Mouse (Mus musculus) neural tube, embryonic 15.5 days (tissue): ENCODE measurements around the gene Alox8. TPM values are rescaled to one million over a fixed set of nuclear protein-coding genes. Genes with fewer than 3 reads are reported as not detected.
A peak's percentile ranks its signal among the peaks of the same experiment; 100 is the strongest.

Experiments used
- ATAC-seq: fragments of 200-750 bp; cut with Nextera tagmentation; 2 replicates; pipeline ENCODE4 v1.8.0; 2017; ENCODE audit warnings: mild to moderate bottlenecking, moderate TSS enrichment, moderate library complexity; ENCODE audit not compliant: low FRiP score
- H3K27ac ChIP-seq: fragments of 300-500 bp; sonication (generic); replicated peaks from 2 replicates; pipeline ENCODE4 v1.5.1; 2015; ENCODE audit warnings: mild to moderate bottlenecking, inconsistent platforms
- H3K27me3 ChIP-seq: fragments of 300-500 bp; sonication (generic); replicated peaks from 2 replicates; pipeline ENCODE4 v1.6.1; 2015; ENCODE audit warnings: inconsistent platforms
- H3K36me3 ChIP-seq: fragments of 300-500 bp; sonication (generic); 2 replicates; pipeline ENCODE4 v1.6.1; 2015; ENCODE audit warnings: inconsistent platforms
- H3K4me1 ChIP-seq: fragments of 300-500 bp; sonication (generic); 2 replicates; pipeline ENCODE4 v1.6.1; 2015; ENCODE audit warnings: inconsistent platforms
- H3K4me2 ChIP-seq: fragments of 300-500 bp; sonication (generic); 2 replicates; pipeline ENCODE4 v1.6.1; 2015; ENCODE audit warnings: inconsistent platforms, mild to moderate bottlenecking, moderate library complexity
- H3K4me3 ChIP-seq: fragments of 300-500 bp; sonication (generic); replicated peaks from 2 replicates; pipeline ENCODE4 v1.5.1; 2015; ENCODE audit warnings: mild to moderate bottlenecking, inconsistent platforms
- H3K9ac ChIP-seq: fragments of 300-500 bp; sonication (generic); replicated peaks from 2 replicates; pipeline ENCODE4 v1.6.1; 2015; ENCODE audit warnings: mild to moderate bottlenecking, inconsistent platforms
- H3K9me3 ChIP-seq: fragments of 300-500 bp; sonication (generic); replicated peaks from 2 replicates; pipeline ENCODE4 v1.6.1; 2016; ENCODE audit warnings: inconsistent platforms
- WGBS: fragments of 180-500 bp; shearing (Covaris S2); methylation state at CpG from one replicate; pipeline ENCODE4 v1.1.7; 2015; ENCODE audit warnings: mixed read lengths; 5-methylcytosine and 5-hydroxymethylcytosine counted together
- polyA plus RNA-seq: library from polyadenylated mRNA; unstranded; fragments of >200 nt; fragmentation: Nextera tagmentation; extraction: Ambion mirVana; gene quantifications from 2 replicates; pipeline ENCODE4 v1.2.1, GENCODE M21; 2015

The Alox8 gene
- polyA plus RNA-seq, 1 experiment from 2014 or later, result 0.36 TPM

DNA sequence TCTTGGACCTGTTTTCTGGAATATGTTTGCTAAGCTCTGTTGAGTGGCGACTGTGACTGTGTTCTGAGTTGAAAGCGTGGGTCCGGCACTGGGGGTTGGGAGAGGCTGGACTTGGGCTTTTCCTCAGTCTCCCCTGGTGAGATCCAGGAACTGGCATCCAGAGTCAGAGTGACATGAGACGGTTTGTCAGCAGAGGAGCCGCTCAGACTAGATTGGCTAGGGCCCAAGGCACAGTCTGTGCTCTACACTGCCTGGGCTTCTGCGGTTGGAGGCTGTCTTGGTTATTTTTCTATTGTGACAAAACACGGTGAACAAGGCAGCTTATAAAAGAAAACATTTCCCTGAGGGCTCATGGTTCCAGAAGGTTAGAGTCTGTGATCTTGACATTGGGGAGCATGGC lies 50.1 kb downstream of the Alox8 start:
- Histone ChIP-seq H3K9me3 (no peaks in the 10 kb centered on the region), H3K4me1 (0 out of 2 replicates have a peak, but pooled peaks cover 10% of the 10 kb centered on the region), H3K27me3 (peaks cover 10% of the 10 kb centered on the region; the same call in 1 of the 2 replicates), H3K4me2 (no peak overlapping the region), H3K4me3 (no peak overlapping the region), H3K9ac (no peak overlapping the region), H3K27ac (no peak overlapping the region), H3K36me3 (no peaks in the 10 kb centered on the region)
- no peak for ATAC-seq
- 69% methylated on average over 7 of the region's 7 CpGs for WGBS

DNA sequence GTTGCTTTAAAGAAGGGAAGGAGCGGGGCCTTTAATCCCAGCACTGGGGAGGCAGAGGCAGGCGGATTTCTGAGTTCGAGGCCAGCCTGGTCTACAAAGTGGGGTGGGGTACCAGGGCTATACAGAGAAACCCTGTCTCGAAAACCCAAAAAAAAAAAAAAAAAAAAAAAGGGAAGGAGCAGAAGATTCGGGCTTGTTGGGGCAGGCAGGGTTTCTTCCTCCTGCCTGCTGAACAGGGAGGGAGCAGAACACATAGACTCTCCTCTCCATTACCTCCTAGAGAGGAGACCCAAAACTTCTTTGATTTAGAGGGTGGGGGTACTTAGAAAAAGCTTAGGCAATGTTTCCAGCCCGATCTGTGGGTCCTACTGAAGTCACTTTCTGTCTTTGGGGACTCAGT lies 62.3 kb downstream of the Alox8 start:
- no peaks in the 10 kb centered on the region for H3K36me3 ChIP-seq
- H3K9me3 ChIP-seq, result no peaks in the 10 kb centered on the region
- H3K4me2 ChIP-seq, result no peak overlapping the region
- no peak overlapping the region for H3K27ac ChIP-seq
- ATAC-seq, result no peak
- WGBS, result 90% methylated on average over 6 of the region's 6 CpGs
- H3K4me1 ChIP-seq, result peaks cover 15% of the 10 kb centered on the region
- H3K4me3 ChIP-seq, result no peak overlapping the region
- peaks cover 6% of the 10 kb centered on the region; the same call in 1 of the 2 replicates for H3K27me3 ChIP-seq
- H3K9ac ChIP-seq, result no peak overlapping the region

DNA sequence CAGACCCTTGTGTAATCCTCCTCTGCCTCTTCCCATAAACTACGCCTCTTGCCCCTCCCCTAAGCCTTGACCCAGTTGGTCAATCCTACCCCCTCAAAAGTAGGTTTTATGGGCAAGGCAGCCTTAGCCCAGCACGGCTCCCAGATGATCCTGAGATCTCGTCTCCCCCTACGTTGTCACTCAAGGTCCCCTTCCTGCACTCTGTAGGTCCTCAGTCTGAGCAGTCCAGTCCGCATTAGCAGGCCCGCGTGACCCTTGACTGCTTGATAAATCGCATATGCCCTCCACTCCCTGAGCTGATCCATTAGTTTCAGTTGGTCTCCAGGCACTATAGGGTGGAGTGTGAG lies 63.0 kb downstream of the Alox8 start:
- WGBS, result 35% methylated on average over 8 of the region's 8 CpGs
- H3K9me3 ChIP-seq, result no peaks in the 10 kb centered on the region
- no peak for ATAC-seq
- peak overlapping the region; percentile 69 for H3K4me2 ChIP-seq
- peaks cover 15% of the 10 kb centered on the region for H3K4me1 ChIP-seq
- no peaks in the 10 kb centered on the region for H3K36me3 ChIP-seq
- H3K9ac ChIP-seq, result peak overlapping the region; percentile 43; the same call in 1 of the 2 replicates
- H3K4me3 ChIP-seq, result peak overlapping the region; percentile 40
- H3K27me3 ChIP-seq, result peaks cover 6% of the 10 kb centered on the region; the same call in 1 of the 2 replicates
- H3K27ac ChIP-seq, result no peak overlapping the region

Other genes starting within 250 kb of the Alox8 start
- gene Arhgef15, start 240.4 kb downstream of the Alox8 start, polyA plus RNA-seq, result 23.2 and 27.3 TPM in 2 replicates
- gene Slc25a35, start 229.7 kb downstream of the Alox8 start, polyA plus RNA-seq, result 1.9 and 2.1 TPM in 2 replicates
- 33.7 and 33.9 TPM in 2 replicates for gene Rangrf, start 222.7 kb downstream of the Alox8 start, polyA plus RNA-seq
- 15.5 and 20.2 TPM in 2 replicates for gene Pfas, start 189.4 kb downstream of the Alox8 start, polyA plus RNA-seq
- gene Ctc1, start 181.9 kb downstream of the Alox8 start, polyA plus RNA-seq, result 53.4 and 55.0 TPM in 2 replicates
- gene Aurkb, start 152.2 kb downstream of the Alox8 start, polyA plus RNA-seq, result 15.6 and 47.4 TPM in 2 replicates
- gene Borcs6, start 138.1 kb downstream of the Alox8 start, polyA plus RNA-seq, result 20.6 and 24.0 TPM in 2 replicates
- 33.3 and 39.2 TPM in 2 replicates for gene Tmem107, start 127.0 kb downstream of the Alox8 start, polyA plus RNA-seq
- 347 and 355 TPM in 2 replicates for gene Vamp2, start 109.4 kb downstream of the Alox8 start, polyA plus RNA-seq
- 10.0 and 11.9 TPM in 2 replicates for gene Per1, start 102.6 kb downstream of the Alox8 start, polyA plus RNA-seq
- 0.68 and 1.0 TPM in 2 replicates for gene Hes7, start 77.4 kb downstream of the Alox8 start, polyA plus RNA-seq
- gene 9130213A22Rik, start 75.3 kb downstream of the Alox8 start, polyA plus RNA-seq, result 0.63 TPM in 2 replicates
- gene Aloxe3, start 71.9 kb downstream of the Alox8 start, polyA plus RNA-seq, result 4.3 and 6.1 TPM in 2 replicates
- gene Alox12b, start 40.9 kb downstream of the Alox8 start, polyA plus RNA-seq, result 0.95 and 1.0 TPM in 2 replicates
- gene Gucy2e, start 39.2 kb upstream of the Alox8 start, polyA plus RNA-seq, result 0.38 and 0.46 TPM in 2 replicates
- 14.5 and 15.3 TPM in 2 replicates for gene Cntrob, start 125.9 kb upstream of the Alox8 start, polyA plus RNA-seq
- gene Trappc1, start 126.1 kb upstream of the Alox8 start, polyA plus RNA-seq, result 186 and 201 TPM in 2 replicates
- 6.0 and 7.3 TPM in 2 replicates for gene Kcnab3, start 128.4 kb upstream of the Alox8 start, polyA plus RNA-seq
- gene Rnf227, start 142.6 kb upstream of the Alox8 start, polyA plus RNA-seq, result 213 and 250 TPM in 2 replicates
- 70.6 and 76.1 TPM in 2 replicates for gene Chd3, start 171.6 kb upstream of the Alox8 start, polyA plus RNA-seq
- 130 and 132 TPM in 2 replicates for gene Naa38, start 197.6 kb upstream of the Alox8 start, polyA plus RNA-seq
- gene Cyb5d1, start 197.8 kb upstream of the Alox8 start, polyA plus RNA-seq, result 29.7 and 31.5 TPM in 2 replicates
- gene Tmem88, start 200.4 kb upstream of the Alox8 start, polyA plus RNA-seq, result 6.2 and 9.1 TPM in 2 replicates
- 29.4 and 32.6 TPM in 2 replicates for gene Kdm6b, start 215.8 kb upstream of the Alox8 start, polyA plus RNA-seq